Mouse (Mus musculus) embryonic facial prominence, embryonic 12.5 days (tissue): ENCODE data around the gene 1700029I15Rik. TPM values are rescaled to one million over a fixed set of nuclear protein-coding genes. Genes with fewer than 3 reads are reported as not detected.

Experiments used
- ATAC-seq: fragments of 200-750 bp; cut with Nextera tagmentation; 2 replicates; pipeline ENCODE4 v1.8.0; 2017; ENCODE audit not compliant: insufficient number of reproducible peaks, insufficient read depth, low FRiP score, low TSS enrichment
- H3K27ac ChIP-seq: fragments of 300-500 bp; sonication (generic); 2 replicates; pipeline ENCODE4 v1.5.1; 2016; ENCODE audit warnings: mild to moderate bottlenecking
- H3K27me3 ChIP-seq: fragments of 300-500 bp; sonication (generic); 2 replicates; pipeline ENCODE4 v1.6.1; 2016; ENCODE audit warnings: mild to moderate bottlenecking, moderate library complexity
- H3K36me3 ChIP-seq: fragments of 300-500 bp; sonication (generic); 2 replicates; pipeline ENCODE4 v1.6.1; 2016; ENCODE audit warnings: mild to moderate bottlenecking
- H3K4me1 ChIP-seq: fragments of 300-500 bp; sonication (generic); 2 replicates; pipeline ENCODE4 v1.6.1; 2016
- H3K4me2 ChIP-seq: fragments of 300-500 bp; sonication (generic); replicated peaks from 2 replicates; pipeline ENCODE4 v1.6.1; 2016; ENCODE audit warnings: mild to moderate bottlenecking, moderate library complexity
- H3K4me3 ChIP-seq: fragments of 300-500 bp; sonication (generic); 2 replicates; pipeline ENCODE4 v1.5.1; 2016; ENCODE audit warnings: mild to moderate bottlenecking
- H3K9ac ChIP-seq: fragments of 300-500 bp; sonication (generic); 2 replicates; pipeline ENCODE4 v1.6.1; 2016; ENCODE audit warnings: mild to moderate bottlenecking, moderate library complexity
- H3K9me3 ChIP-seq: fragments of 300-500 bp; sonication (generic); 2 replicates; pipeline ENCODE4 v1.6.1; 2016; ENCODE audit warnings: mild to moderate bottlenecking, moderate library complexity
- WGBS: fragments of 180-500 bp; shearing (Covaris S2); methylation state at CpG from one replicate; pipeline ENCODE4 v1.1.7; 2016; 5-methylcytosine and 5-hydroxymethylcytosine counted together
- polyA plus RNA-seq: library from polyadenylated mRNA; unstranded; fragments of >200 nt; fragmentation: Nextera tagmentation; extraction: Ambion mirVana; gene quantifications from 2 replicates; pipeline ENCODE4 v1.2.1, GENCODE M21; 2016

The 1700029I15Rik gene
- polyA plus RNA-seq, 1 experiment from 2014 or later = 4.7 TPM

- H3K27me3 ChIP-seq = no peaks in the 10 kb centered on the region
- H3K27ac ChIP-seq = no peak overlapping the region
- peaks cover 64% of the 10 kb centered on the region for H3K36me3 ChIP-seq
- H3K9ac ChIP-seq = no peak overlapping the region
- no peak overlapping the region for H3K4me3 ChIP-seq
- WGBS = 75% methylated on average over 10 of the region's 10 CpGs
- no peak overlapping the region for H3K4me2 ChIP-seq
- ATAC-seq = no peak
- H3K9me3 ChIP-seq = no peaks in the 10 kb centered on the region
- H3K4me1 ChIP-seq = peaks cover 10% of the 10 kb centered on the region
These were observed 40.2 kb downstream of the 1700029I15Rik start for GRCm38 (mm10) chr2:92422388-92423135.

DNA sequence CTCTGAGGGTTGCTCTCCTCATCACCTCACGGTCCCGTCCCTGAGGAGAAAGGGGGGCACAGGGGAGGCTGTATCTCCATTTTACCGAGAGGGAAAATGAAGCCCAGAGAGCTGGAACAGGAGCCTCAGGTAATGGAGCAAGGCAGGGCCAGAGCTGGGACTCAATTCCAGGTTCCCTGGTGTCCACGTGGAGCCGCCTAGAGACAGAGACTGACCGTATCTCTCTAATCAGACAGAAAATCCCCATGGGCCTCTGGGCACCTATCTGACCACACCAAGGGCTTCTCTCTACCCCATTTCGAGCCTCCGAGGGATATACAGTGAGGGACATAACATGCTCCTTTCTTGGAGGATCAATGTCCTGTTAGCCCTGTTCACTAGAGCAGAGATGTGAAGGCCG lies 40.8 kb downstream of the 1700029I15Rik start:
- Histone ChIP-seq H3K36me3 (peaks cover 59% of the 10 kb centered on the region), H3K27me3 (no peaks in the 10 kb centered on the region)

GRCm38 (mm10) chr2:92423702-92424461 lies 41.5 kb downstream of the 1700029I15Rik start:
- H3K9me3 ChIP-seq = no peaks in the 10 kb centered on the region
- WGBS = 88% methylated on average over 9 of the region's 9 CpGs
- H3K36me3 ChIP-seq = peaks cover 52% of the 10 kb centered on the region
- H3K9ac ChIP-seq = no peak overlapping the region
- ATAC-seq = no peak
- H3K4me3 ChIP-seq = no peak overlapping the region
- H3K27ac ChIP-seq = peak overlapping the region; percentile 80; the same call in 1 of the 2 replicates
- no peak overlapping the region for H3K4me2 ChIP-seq
- H3K27me3 ChIP-seq = no peaks in the 10 kb centered on the region
- peaks cover 18% of the 10 kb centered on the region for H3K4me1 ChIP-seq

More for the DNA sequence above, 40.8 kb downstream of the 1700029I15Rik start:
- no peak for ATAC-seq
- Histone ChIP-seq H3K4me3 (no peak overlapping the region), H3K27ac (no peak overlapping the region), H3K9ac (no peak overlapping the region), H3K4me2 (no peak overlapping the region), H3K9me3 (no peaks in the 10 kb centered on the region), H3K4me1 (peaks cover 16% of the 10 kb centered on the region)
- WGBS = 91% methylated on average over 9 of the region's 9 CpGs

- peaks cover 22% of the 10 kb centered on the region for H3K4me1 ChIP-seq
- H3K4me3 ChIP-seq = no peak overlapping the region
- H3K9ac ChIP-seq = no peak overlapping the region
- no peaks in the 10 kb centered on the region for H3K9me3 ChIP-seq
- H3K27me3 ChIP-seq = no peaks in the 10 kb centered on the region
- H3K36me3 ChIP-seq = peaks cover 45% of the 10 kb centered on the region
- peak overlapping the region; percentile 80 for H3K27ac ChIP-seq
- ATAC-seq = peak; percentile 55
- no peak overlapping the region for H3K4me2 ChIP-seq
- 78% methylated on average over 9 of the region's 9 CpGs for WGBS
These were observed 42.3 kb downstream of the 1700029I15Rik start for GRCm38 (mm10) chr2:92424462-92425308.

- 89% methylated on average over 4 of the region's 4 CpGs for WGBS
- peaks cover 23% of the 10 kb centered on the region for H3K4me1 ChIP-seq
- ATAC-seq = no peak
- H3K27ac ChIP-seq = peak overlapping the region; percentile 80; the same call in 1 of the 2 replicates
- no peak overlapping the region for H3K4me2 ChIP-seq
- H3K9me3 ChIP-seq = no peaks in the 10 kb centered on the region
- no peak overlapping the region for H3K9ac ChIP-seq
- no peaks in the 10 kb centered on the region for H3K27me3 ChIP-seq
- no peak overlapping the region for H3K4me3 ChIP-seq
- peaks cover 40% of the 10 kb centered on the region for H3K36me3 ChIP-seq
These were observed 43.0 kb downstream of the 1700029I15Rik start for GRCm38 (mm10) chr2:92425366-92425765.

DNA sequence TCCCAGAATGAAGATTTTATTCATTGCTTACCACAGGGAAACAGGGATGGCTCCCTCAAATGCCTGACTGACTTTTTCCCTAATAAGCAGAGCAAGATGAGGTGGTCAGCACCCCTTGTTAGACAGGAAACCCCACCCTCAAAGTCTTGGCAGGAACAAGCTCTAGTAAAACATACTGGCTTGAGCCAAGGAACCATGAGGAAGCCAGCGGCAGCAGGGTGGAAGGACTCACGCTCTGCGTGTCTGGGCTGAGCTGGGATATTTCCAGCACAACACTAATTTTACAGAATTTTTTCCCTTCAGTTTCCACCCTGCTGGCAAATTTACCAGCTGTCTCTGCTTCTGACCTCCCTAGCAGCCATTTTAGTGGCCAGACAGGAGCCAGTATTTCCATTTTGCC lies 44.1 kb downstream of the 1700029I15Rik start:
- Histone ChIP-seq H3K36me3 (peaks cover 29% of the 10 kb centered on the region), H3K9me3 (no peaks in the 10 kb centered on the region), H3K27me3 (no peaks in the 10 kb centered on the region), H3K4me3 (no peak overlapping the region), H3K4me2 (no peak overlapping the region), H3K27ac (peak overlapping the region; percentile 37; the same call in 1 of the 2 replicates), H3K9ac (no peak overlapping the region), H3K4me1 (peaks cover 34% of the 10 kb centered on the region)
- WGBS = 86% methylated on average over 3 of the region's 3 CpGs
- no peak for ATAC-seq

GRCm38 (mm10) chr2:92427882-92428281 lies 45.5 kb downstream of the 1700029I15Rik start:
- H3K9ac ChIP-seq = no peak overlapping the region
- no peak overlapping the region for H3K4me2 ChIP-seq
- no peak overlapping the region for H3K27ac ChIP-seq

DNA sequence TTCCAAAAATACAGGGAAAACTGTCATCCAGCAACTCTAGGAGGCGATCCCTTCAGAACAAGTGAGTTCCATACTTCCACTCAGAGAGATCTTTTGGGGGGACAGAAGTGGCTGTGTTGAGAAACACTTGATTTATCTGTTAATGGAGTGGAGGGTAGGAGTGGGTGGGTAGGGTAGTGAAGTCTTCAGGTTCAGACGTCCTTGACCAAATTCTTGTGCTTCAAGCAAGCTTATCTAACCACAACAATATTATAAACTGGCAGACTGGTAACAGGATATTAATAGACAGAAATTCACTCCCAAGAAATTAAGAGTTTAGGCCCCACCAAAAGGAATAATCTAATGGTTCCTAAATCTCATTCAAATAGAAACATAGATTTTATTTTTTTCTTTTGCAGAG lies 47.8 kb downstream of the 1700029I15Rik start:
- Histone ChIP-seq H3K4me2 (no peak overlapping the region), H3K4me3 (no peak overlapping the region), H3K36me3 (0 out of 2 replicates have a peak, but pooled peaks cover 4% of the 10 kb centered on the region), H3K4me1 (peaks cover 52% of the 10 kb centered on the region), H3K27me3 (no peaks in the 10 kb centered on the region), H3K9ac (no peak overlapping the region), H3K9me3 (no peaks in the 10 kb centered on the region), H3K27ac (no peak overlapping the region)
- 79% methylated on average over 2 of the region's 2 CpGs for WGBS
- no peak for ATAC-seq

More at GRCm38 (mm10) chr2:92427882-92428281, 45.5 kb downstream of the 1700029I15Rik start:
- H3K9me3 ChIP-seq = no peaks in the 10 kb centered on the region
- H3K36me3 ChIP-seq = peaks cover 15% of the 10 kb centered on the region; the same call in 1 of the 2 replicates
- no peaks in the 10 kb centered on the region for H3K27me3 ChIP-seq
- peaks cover 48% of the 10 kb centered on the region for H3K4me1 ChIP-seq
- ATAC-seq = no peak
- 39% methylated on average over 6 of the region's 6 CpGs for WGBS
- no peak overlapping the region for H3K4me3 ChIP-seq

GRCm38 (mm10) chr2:92430723-92431541 lies 48.6 kb downstream of the 1700029I15Rik start:
- Histone ChIP-seq H3K9me3 (no peaks in the 10 kb centered on the region), H3K27ac (peak overlapping the region; percentile 76), H3K4me1 (peaks cover 52% of the 10 kb centered on the region), H3K27me3 (no peaks in the 10 kb centered on the region), H3K4me3 (peak overlapping the region; percentile 95), H3K36me3 (0 out of 2 replicates have a peak, but pooled peaks cover 4% of the 10 kb centered on the region), H3K9ac (peak overlapping the region; percentile 25), H3K4me2 (peak overlapping the region; percentile 88)
- ATAC-seq = peak; percentile 31; the same call in 1 of the 2 replicates
- WGBS = 66% methylated on average over 21 of the region's 21 CpGs

DNA sequence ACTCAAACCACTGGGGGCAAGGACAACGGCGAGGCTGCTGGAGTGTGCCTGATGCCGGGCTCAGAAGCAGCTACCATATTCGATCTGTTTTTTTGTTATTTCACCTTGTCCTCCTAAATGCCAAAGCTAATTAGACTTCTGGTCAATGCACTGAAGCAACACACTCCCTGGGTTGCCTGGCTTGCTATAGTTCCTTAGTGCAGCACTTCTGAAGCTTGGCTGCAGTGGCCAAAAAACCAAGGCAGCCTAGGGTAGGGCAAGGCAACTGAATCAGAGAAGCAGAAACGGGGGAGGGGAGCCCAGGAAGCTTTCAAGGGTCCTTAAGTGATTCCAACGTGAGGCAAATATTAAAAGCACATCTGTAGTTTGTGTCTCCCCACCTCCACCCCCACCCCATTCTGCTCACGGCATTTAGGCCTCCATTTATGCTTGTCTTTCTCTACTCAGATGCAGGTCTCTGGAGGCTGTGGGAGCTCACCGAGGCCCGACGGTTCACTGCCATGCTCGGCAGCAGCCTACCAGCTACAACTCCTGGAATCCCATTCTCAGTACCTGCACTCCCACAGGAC lies 49.4 kb downstream of the 1700029I15Rik start:
- Histone ChIP-seq H3K36me3 (0 out of 2 replicates have a peak, but pooled peaks cover under 1% of the 10 kb centered on the region), H3K27ac (peak overlapping the region; percentile 76), H3K9me3 (0 out of 2 replicates have a peak, but pooled peaks cover 3% of the 10 kb centered on the region), H3K27me3 (no peaks in the 10 kb centered on the region), H3K4me3 (peak overlapping the region; percentile 95), H3K4me1 (peaks cover 49% of the 10 kb centered on the region), H3K9ac (peak overlapping the region; percentile 36; the same call in 1 of the 2 replicates), H3K4me2 (peak overlapping the region; percentile 88)
- WGBS = 34% methylated on average over 11 of the region's 11 CpGs
- no peak for ATAC-seq
